Mouse (Mus musculus) myocyte (in vitro differentiated cells): ENCODE results near the gene Tmem178. TPM values are rescaled to one million over a fixed set of nuclear protein-coding genes. Genes with fewer than 3 reads are reported as not detected.

Source experiments
- H3K27me3 ChIP-seq: one replicate; pipeline ENCODE4 v1.6.1; 2011; ENCODE audit not compliant: control insufficient read depth, insufficient read depth, insufficient read length
- H3K36me3 ChIP-seq: one replicate; pipeline ENCODE4 v1.6.1; 2011; ENCODE audit not compliant: control insufficient read depth, insufficient read depth
- H3K4me2 ChIP-seq: one replicate; pipeline ENCODE4 v1.6.1; 2011; ENCODE audit warnings: low read depth, control low read depth
- H3K4me3 ChIP-seq: one replicate; pipeline ENCODE4 v1.5.1; 2011; ENCODE audit warnings: mild to moderate bottlenecking, control low read depth, moderate library complexity
- H3K79me2 ChIP-seq: one replicate; pipeline ENCODE4 v1.6.1; 2011; ENCODE audit not compliant: control insufficient read depth, insufficient read depth
- H3ac ChIP-seq: one replicate; pipeline ENCODE4 v1.6.1; 2011; ENCODE audit not compliant: control insufficient read depth, insufficient read length
- CEBPB ChIP-seq: IDR thresholded peaks from 2 replicates; pipeline ENCODE4 v1.6.1; 2011; ENCODE audit warnings: mild to moderate bottlenecking, moderate library complexity; ENCODE audit not compliant: poor library complexity, insufficient read depth, severe bottlenecking
- E2F4 ChIP-seq: IDR thresholded peaks from one replicate; pipeline ENCODE4 v1.6.1; 2011; ENCODE audit warnings: mild to moderate bottlenecking, control low read depth, moderate library complexity; ENCODE audit not compliant: insufficient read depth
- MAX ChIP-seq: IDR thresholded peaks from one replicate; pipeline ENCODE4 v1.6.1; 2011; ENCODE audit warnings: low read depth, mild to moderate bottlenecking, control low read depth
- MYOD1 ChIP-seq, 3 experiments: IDR thresholded peaks; one replicate each; pipeline ENCODE4 v1.6.1; 2011; ENCODE audit warnings: control low read depth in 2 of 3, low read depth in 2 of 3, mild to moderate bottlenecking in 2 of 3, moderate library complexity in 1 of 3; ENCODE audit not compliant: insufficient read length in 2 of 3, control insufficient read depth in 1 of 3
- MYOG ChIP-seq, 3 experiments: IDR thresholded peaks; one replicate each; pipeline ENCODE4 v1.6.1; 2011; ENCODE audit warnings: control low read depth in 2 of 3, low read depth in 2 of 3, mild to moderate bottlenecking in 2 of 3; ENCODE audit not compliant: insufficient read length in 2 of 3, control insufficient read depth in 1 of 3, insufficient read depth in 1 of 3
- POLR2A ChIP-seq: IDR thresholded peaks from one replicate; pipeline ENCODE4 v1.6.1; 2011; ENCODE audit warnings: low read depth, mild to moderate bottlenecking, control low read depth, moderate library complexity; ENCODE audit not compliant: insufficient read length
- POLR2AphosphoS2 ChIP-seq: IDR thresholded peaks from one replicate; pipeline ENCODE4 v1.6.1; 2011; ENCODE audit warnings: low read depth, control low read depth; ENCODE audit not compliant: insufficient read length
- REST ChIP-seq: IDR thresholded peaks from one replicate; pipeline ENCODE4 v1.6.1; 2011; ENCODE audit warnings: mild to moderate bottlenecking, control low read depth, moderate library complexity; ENCODE audit not compliant: insufficient read depth, insufficient read length
- SRF ChIP-seq: IDR thresholded peaks from one replicate; pipeline ENCODE4 v1.6.1; 2011; ENCODE audit warnings: low read depth; ENCODE audit not compliant: control insufficient read depth, insufficient read length
- TCF12 ChIP-seq: IDR thresholded peaks from one replicate; pipeline ENCODE4 v1.6.1; 2011; ENCODE audit warnings: mild to moderate bottlenecking, control low read depth; ENCODE audit not compliant: poor library complexity, insufficient read depth, severe bottlenecking
- TCF3 ChIP-seq: IDR thresholded peaks from one replicate; pipeline ENCODE4 v1.6.1; 2011; ENCODE audit warnings: low read depth, control low read depth; ENCODE audit not compliant: insufficient read length
- USF1 ChIP-seq: IDR thresholded peaks from one replicate; pipeline ENCODE4 v1.6.1; 2011; ENCODE audit warnings: low read depth, mild to moderate bottlenecking, control low read depth, moderate library complexity
- polyA plus RNA-seq: library from polyadenylated mRNA; unstranded; fragments of >200 nt; fragmentation: generic; extraction: Trizol; gene quantifications from one replicate; pipeline ENCODE4 v1.2.1, GENCODE M21; 2012; ENCODE audit warnings: missing spikeins

Tmem178 gene
- polyA plus RNA-seq, 1 experiment, result not detected

DNA sequence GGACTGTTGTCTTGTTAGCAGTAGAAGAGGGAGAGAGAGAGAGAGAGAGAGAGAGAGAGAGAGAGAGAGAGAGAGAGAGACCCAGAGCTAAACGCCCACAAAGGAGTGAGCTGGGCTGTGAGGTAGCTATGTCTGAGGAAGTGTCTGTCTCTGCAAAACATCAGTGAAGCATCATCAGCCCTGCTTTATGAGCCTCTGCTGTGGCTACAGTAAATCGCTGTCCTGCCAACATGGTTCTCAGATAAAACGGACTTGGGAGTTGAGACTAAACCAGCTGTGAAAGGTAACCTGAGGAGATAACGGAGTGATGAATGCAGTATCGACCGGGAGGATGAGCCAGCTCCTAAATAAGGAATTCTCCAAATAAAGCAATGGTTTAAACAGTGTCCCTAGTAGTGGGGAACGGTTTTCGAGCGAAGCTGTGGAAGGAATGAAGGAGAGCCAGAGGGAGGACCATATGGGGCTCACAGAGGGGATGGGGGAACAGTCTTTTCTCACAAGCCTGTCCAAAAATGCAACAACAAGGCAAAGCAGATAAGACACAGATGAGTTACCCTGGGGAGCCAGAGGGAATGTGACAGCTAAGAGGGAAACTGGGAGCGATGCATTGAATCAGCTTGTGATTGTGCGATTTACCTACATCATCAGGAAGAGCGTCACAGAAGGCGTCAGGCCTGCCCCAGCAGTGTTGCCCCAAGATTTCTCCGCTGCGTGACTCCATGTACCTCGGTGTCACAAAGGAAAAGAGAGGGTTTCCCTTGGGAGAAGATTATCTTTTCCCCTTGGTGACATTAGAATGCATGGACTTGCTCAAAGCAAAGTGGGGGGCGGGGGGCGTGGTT lies 66.6 kb downstream of the Tmem178 start:
- Histone ChIP-seq H3K27me3 (peaks cover 17% of the 10 kb centered on the region), H3K4me3 (no peak overlapping the region), H3K4me2 (no peak overlapping the region), H3ac (no peak overlapping the region), H3K36me3 (no peaks in the 10 kb centered on the region), H3K79me2 (no peaks in the 10 kb centered on the region)
- TF ChIP-seq TCF3 (no peak), SRF (no peak), E2F4 (no peak), POLR2A (no peak), REST (no peak), USF1 (no peak), CEBPB (no peak), POLR2AphosphoS2 (no peak), TCF12 (no peak), MYOD1 (IDR thresholded peaks at IDR 0.05; ENCODE audit: control insufficient read depth in 1 of 3, insufficient read length in 2 of 3, low read depth in 2 of 3) (no peak)

DNA sequence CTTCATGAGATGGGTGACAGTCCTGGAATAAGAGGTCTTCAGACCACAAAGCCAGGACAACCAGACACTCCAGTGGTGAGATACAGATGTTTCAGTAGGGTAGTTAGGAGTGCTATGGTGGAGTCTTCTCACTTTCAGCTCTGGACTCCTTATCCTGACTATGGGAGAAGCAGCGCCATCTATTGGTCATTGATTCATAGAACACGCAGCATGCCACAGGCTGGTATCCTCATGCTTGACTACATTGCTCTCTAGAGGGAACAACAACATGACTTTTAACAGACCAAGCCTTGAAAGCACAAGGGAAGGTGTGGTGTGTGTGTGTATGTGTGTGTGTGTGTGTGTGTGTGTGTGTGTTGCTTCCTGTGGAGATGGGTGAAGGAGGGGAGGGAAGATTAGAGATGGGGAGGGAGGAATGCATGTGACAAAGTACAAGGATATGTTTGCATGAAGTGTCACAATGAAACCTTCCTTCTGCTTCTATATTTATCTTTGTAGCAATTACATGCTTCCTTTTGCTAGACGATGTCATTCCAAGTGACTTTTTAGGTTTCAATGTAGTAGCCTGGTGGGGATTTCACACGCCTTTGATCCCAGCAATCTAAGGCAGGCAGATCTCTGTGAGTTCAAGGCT lies 71.5 kb downstream of the Tmem178 start:
- Histone ChIP-seq H3K4me3 (no peak overlapping the region), H3K79me2 (no peaks in the 10 kb centered on the region), H3K4me2 (no peak overlapping the region), H3ac (no peak overlapping the region), H3K36me3 (no peaks in the 10 kb centered on the region), H3K27me3 (peaks cover 11% of the 10 kb centered on the region)
- no peak for TF ChIP-seq MAX

DNA sequence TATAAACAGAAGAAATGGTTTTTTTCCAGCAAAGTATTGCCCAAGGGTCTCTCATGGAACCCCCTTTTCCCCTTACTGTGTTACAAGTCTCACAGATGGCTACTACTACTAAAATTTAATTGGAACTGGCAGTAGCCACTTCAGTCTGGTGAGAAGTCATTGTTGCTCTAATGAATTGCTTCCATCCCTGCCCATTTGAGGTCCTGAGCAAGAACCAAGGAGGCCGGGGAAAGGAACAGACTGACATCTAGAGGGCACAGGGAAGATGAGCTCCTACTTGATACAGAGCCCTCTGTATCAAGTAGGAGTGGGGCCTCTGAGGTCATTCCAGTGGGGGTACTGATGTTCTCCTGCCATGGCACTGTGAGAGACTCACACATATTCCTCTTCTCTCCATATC lies 72.7 kb downstream of the Tmem178 start:
- Histone ChIP-seq H3ac (no peak overlapping the region), H3K4me2 (no peak overlapping the region), H3K4me3 (no peak overlapping the region), H3K27me3 (peaks cover 6% of the 10 kb centered on the region), H3K79me2 (no peaks in the 10 kb centered on the region), H3K36me3 (no peaks in the 10 kb centered on the region)
- TF ChIP-seq TCF12 (no peak), POLR2A (no peak), SRF (no peak), POLR2AphosphoS2 (no peak), E2F4 (no peak), MYOD1 (IDR thresholded peaks at IDR 0.05; ENCODE audit: control insufficient read depth in 1 of 3, insufficient read length in 2 of 3, low read depth in 2 of 3) (no peak), MAX (no peak), CEBPB (no peak), MYOG (IDR thresholded peaks at IDR 0.05; ENCODE audit: control insufficient read depth in 1 of 3, insufficient read depth in 1 of 3, insufficient read length in 2 of 3, low read depth in 2 of 3) (no peak), REST (no peak), TCF3 (no peak), USF1 (no peak)

GRCm38 (mm10) chr17:81027331-81027730 lies 82.9 kb downstream of the Tmem178 start:
- Histone ChIP-seq H3K79me2 (no peaks in the 10 kb centered on the region), H3K27me3 (no peaks in the 10 kb centered on the region), H3K4me3 (no peak overlapping the region), H3K36me3 (peaks cover 16% of the 10 kb centered on the region), H3K4me2 (no peak overlapping the region), H3ac (no peak overlapping the region)
- TF ChIP-seq TCF12, result no peak
- TF ChIP-seq E2F4, result no peak
- no peak for TF ChIP-seq SRF
- no peak for TF ChIP-seq MYOD1 (IDR thresholded peaks at IDR 0.05; ENCODE audit: control insufficient read depth in 1 of 3, insufficient read length in 2 of 3, low read depth in 2 of 3)
- TF ChIP-seq MYOG (IDR thresholded peaks at IDR 0.05; ENCODE audit: control insufficient read depth in 1 of 3, insufficient read depth in 1 of 3, insufficient read length in 2 of 3, low read depth in 2 of 3), result no peak

DNA sequence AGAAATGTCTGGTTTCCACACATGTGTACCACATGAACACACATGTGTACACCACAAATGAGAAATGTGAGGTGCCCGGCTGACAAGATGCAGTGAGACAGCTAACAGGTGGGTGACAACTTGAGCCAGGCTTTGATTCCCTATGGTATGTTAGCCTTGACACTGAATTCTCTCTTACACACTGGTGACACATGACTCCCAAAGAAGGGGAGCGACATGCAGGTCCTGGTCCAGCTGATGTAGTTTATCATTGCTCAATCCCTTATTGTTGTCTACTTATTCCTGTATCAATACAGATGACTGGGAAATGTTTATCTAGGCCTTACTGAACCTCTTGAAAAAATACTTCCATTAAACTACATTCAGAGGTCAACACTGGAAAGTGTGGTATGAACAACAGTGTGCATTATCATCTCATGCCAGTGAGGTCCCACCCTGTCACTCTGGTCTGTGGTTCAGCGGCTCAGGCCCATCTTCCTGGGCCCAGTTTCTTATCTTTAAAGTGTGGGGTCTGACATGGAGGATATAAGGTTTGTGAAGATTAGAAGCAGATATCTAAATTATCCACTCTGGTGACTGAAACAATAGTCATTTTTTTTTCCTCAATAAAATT lies 87.5 kb downstream of the Tmem178 start:
- H3K4me3 ChIP-seq, result no peak overlapping the region
- H3K4me2 ChIP-seq, result no peak overlapping the region
- peaks cover 6% of the 10 kb centered on the region for H3K36me3 ChIP-seq
- no peaks in the 10 kb centered on the region for H3K27me3 ChIP-seq
- H3K79me2 ChIP-seq, result no peaks in the 10 kb centered on the region
- no peak overlapping the region for H3ac ChIP-seq
- TF ChIP-seq TCF12 (no peak), MAX (no peak), E2F4 (no peak), REST (no peak), SRF (no peak), POLR2AphosphoS2 (no peak)
